Mouse (Mus musculus) lung, postnatal 25 days (tissue): ENCODE measurements around the gene Hist2h2aa2.
"Not testable (repeated sequence)": the region's sequence is repeated elsewhere in the genome, so short reads cannot be mapped to it uniquely, and the experiment has no call there.

Experiments used
- DNase-seq: peaks from one replicate; pipeline ENCODE4 v3.0.0; 2022; ENCODE audit warnings: low spot score

Gene Hist2h2aa2

GRCm38 (mm10) chr3:96239949-96240798 lies at the start of gene Hist2h2aa2:
TSS of gene Hist2h2aa2 (minus strand) at chr3:96240276.
- DNase-seq: peak; percentile 97

DNA sequence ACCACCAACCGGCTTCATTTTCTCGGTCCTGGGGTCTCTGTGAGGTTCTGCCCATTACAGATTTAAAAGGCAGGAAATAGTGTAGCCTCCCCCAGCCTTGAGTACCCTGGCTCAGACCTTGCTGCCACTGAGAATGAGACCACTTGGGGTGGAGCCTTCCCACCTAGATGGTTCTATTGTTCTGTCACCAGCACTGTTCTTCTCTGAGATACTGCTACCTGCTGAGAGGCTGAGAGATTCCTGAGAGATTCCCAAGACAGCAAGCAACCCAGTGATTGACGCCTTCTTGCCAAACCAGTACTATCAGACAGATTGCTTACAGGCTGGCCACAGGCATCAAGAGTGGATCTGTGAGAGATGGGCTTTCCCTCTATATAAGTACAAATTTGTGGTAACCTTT lies 49.1 kb upstream of the Hist2h2aa2 start:
- DNase-seq: no peak

DNA sequence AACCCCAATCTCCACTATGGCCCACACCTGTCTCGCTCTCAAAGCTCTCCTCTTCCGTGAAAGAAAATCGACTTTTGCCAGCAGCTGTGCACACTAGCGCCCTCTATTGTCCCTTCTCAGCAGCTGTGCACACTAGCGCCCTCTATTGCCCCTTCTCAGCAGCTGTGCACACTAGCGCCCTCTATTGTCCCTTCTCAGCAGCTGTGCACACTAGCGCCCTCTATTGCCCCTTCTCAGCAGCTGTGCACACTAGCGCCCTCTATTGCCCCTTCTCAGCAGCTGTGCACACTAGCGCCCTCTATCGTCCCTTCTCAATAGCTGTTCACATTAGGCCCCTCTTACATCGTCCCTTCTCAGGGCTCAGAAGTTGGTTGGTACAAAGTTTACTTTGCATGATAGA lies 47.3 kb upstream of the Hist2h2aa2 start:
- DNase-seq: not testable (repeated sequence)

DNA sequence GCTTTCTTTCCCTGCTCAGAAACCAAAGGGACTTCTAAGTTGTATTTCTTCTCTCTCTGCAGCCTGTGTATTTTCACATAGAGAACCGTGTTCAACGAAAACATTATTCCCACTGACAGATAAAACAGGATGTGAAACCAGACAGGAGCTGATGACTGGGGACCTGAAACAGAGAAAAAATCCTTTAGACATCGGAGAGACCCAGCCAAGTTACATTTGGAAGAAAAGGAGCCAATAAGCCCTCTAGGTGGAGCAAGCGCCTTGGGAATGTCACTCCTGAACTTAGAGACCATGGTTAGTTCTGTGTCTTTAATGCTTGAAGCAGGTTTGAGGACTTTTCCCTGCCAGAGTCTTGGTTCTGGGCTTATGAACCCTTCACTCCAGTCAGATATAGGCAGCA lies 44.4 kb upstream of the Hist2h2aa2 start:
- no peak for DNase-seq

GRCm38 (mm10) chr3:96280660-96281059 lies 40.6 kb upstream of the Hist2h2aa2 start:
- DNase-seq: no peak

DNA sequence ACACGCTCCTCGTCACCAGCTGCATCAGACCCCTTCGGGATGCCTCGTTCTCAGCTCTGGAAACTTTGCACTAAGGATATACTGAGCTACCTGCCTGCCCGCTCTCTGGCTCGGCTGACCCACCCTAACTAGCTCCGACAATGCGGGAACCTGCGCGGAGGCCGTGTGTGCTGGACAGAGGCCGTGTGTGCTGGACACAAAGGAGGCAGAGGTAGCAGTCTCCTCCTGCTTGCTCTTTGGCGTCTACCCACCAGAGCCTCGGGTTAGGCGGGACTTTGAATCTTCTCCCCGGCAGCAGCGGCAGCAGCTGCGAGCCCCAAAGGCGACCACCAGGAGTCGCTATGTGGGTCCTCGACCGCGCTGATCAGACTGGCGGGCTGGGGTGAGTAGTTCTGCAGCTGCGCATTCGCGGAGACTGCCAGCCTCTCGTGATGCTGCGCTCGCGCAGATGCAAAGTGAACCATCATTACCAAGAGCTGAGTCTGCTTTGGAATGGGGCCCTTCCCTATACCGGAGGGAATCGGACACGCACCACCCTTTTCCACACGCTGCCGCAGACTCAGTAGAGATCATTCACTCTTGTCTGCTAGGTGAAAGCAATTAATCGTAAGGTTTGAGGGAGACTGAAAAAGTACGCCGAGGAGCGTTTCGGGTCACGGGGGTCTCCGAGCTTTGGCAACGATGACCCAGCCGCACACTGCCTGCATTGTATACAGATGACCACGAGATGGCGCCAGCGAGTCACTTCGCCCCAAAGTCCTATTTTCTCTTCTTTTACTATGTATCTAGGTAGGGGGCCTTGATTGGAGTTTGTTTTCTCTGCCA lies 37.9 kb upstream of the Hist2h2aa2 start:
- DNase-seq: peak; percentile 91

DNA sequence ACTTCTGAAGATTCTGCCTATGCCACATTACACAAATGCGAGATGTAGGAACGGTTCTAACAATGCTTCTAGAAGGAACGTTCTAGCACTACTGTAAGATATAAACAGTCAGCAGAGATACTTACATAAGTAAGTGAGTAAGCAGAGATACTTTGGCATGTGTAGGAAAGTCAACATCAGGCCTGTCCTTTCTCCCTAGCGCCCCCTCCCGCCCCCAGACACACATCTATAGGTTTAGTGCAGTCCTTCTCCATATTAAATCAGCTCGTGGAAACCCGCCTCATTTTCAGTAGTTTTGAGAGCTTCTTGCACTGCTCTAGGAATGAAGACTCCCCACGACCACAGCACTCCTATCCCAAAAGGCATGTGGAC lies 37.3 kb upstream of the Hist2h2aa2 start:
- peak; percentile 33 for DNase-seq

GRCm38 (mm10) chr3:96273591-96274465 lies 33.8 kb upstream of the Hist2h2aa2 start:
- DNase-seq: no peak

DNA sequence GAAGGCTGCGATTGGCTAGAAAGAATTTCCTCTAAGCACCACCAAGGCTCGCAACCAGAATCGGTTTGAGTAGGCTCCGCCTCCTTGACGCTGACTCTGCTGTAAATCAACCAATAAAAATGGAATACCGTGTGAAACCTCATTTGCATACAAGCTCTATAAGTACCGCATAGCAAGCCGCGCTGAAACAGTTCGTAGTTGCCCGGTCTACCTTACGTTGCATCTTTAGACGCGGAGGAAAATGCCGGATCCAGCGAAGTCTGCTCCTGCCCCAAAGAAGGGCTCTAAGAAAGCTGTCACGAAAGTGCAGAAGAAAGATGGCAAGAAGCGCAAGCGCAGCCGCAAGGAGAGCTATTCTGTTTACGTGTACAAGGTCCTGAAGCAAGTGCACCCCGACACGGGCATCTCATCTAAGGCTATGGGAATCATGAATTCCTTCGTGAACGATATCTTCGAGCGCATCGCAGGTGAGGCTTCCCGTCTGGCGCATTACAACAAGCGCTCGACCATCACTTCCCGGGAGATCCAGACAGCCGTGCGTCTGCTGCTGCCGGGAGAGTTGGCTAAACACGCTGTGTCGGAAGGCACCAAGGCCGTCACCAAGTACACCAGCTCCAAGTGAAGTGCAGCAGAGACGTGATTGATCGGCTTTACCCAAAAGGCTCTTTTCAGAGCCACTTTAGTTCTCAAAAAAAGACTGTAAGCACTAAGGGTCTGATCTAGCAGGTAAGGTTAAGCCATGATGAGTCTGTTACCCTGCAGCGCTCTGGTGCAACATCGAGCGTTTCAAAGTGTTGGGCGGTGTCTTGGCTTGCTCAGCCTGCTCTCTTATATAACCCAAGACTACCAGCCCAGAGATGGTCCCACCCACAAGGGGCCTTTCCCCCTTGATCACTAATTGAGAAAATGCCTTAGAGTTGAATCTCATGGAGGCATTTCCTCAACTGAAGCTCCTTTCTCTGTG lies 29.7 kb upstream of the Hist2h2aa2 start, which contains the start of gene Hist2h2bb:
Gene Hist2h2bb, plus strand, starts transcription at position 242 of the 964 bp plus-strand sequence.
- peak; percentile 97 for DNase-seq

GRCm38 (mm10) chr3:96268776-96269378 lies 28.8 kb upstream of the Hist2h2aa2 start:
- DNase-seq: not testable (repeated sequence)

GRCm38 (mm10) chr3:96268051-96268775 lies 28.1 kb upstream of the Hist2h2aa2 start, which contains the start of gene Hist2h3b:
TSS of gene Hist2h3b (plus strand) at chr3:96268654.
- DNase-seq: peak; percentile 89

DNA sequence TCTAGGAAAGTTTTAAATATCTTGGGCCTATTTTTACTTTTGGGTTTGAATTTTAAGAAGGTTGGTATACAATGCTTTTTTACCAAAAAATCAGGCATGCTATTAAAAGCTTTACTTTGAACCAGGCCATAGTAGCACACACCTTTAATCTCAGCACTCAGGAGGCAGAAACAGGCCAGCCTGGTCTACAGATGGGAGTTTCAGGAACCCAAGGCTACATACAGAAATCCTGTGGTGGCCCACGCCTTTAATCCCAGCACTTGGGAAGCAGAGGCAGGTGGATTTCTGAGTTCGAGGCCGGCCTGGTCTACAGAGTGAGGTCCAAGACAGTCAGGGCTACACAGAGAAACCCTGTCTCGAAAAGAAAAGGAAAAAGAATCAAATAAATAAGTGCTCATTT lies 27.5 kb upstream of the Hist2h2aa2 start:
- no peak for DNase-seq

- no peak for DNase-seq
Observed at GRCm38 (mm10) chr3:96266132-96266710, 26.1 kb upstream of the Hist2h2aa2 start.

GRCm38 (mm10) chr3:96264404-96264949 lies 24.4 kb upstream of the Hist2h2aa2 start:
- no peak for DNase-seq

DNA sequence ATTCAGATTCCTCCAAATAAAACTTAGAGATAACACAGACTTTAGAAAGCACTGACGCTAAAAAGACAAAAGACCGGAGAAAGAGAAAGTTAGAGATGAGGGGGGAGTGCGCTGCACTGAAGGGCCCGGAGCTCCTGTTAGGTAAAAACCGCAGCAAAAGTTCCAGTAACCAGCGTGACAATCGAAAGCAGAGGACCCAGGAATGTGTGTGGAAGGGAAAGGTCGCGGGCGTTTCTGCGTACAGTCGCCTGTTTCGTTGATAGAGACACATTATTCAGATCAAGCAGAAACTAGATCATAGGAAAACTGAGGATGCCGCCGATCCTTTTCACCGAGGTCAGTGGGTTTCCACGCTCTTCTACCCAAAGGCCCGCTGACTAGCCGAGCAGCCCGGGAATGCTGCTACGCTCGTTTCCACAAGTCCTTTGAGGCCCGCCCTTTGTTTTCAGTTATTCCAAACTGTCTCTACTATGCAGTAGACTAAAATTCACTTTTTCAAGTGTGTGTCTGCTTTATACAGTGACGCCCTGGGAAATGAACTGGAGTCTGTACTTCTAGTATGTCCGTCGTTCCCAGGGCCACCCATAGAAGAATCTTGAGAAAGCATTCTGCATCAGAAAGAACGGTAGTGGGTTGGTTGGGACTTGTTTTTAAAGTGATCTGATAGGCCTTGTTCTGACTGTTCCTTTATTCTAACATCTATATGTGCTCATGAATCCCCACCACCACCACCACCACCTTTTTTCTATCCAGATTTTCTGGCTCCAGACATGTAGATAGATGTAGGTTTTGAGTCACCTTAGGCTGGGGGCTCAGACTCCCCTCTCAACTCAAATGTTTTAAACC lies 23.7 kb upstream of the Hist2h2aa2 start:
- no peak for DNase-seq

DNA sequence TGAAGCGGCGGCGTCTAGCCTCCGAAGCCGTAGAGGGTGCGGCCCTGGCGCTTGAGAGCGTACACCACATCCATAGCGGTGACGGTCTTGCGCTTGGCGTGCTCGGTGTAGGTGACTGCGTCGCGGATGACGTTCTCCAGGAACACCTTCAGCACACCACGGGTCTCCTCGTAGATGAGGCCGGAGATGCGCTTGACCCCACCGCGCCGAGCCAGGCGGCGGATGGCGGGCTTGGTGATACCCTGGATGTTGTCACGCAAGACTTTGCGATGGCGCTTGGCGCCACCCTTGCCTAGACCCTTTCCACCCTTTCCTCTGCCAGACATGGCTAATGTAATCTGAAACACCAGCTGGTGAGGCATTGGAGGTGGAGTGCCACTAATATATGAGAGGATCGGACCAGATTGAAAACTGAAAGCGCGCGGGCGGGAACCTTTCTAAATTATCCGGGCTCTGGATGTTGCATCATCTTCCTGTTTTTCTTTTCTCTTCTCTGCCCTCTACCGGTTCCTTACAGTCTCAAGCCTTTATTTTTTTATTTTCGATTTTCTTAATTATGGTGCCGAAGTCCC lies 23.0 kb upstream of the Hist2h2aa2 start, which contains the start of gene Hist2h4:
Gene Hist2h4, minus strand, starts transcription at position 333 of the 572 bp plus-strand sequence.
- DNase-seq: peak; percentile 98

- DNase-seq: peak; percentile 94
Observed at GRCm38 (mm10) chr3:96262216-96262875, 22.3 kb upstream of the Hist2h2aa2 start.
